Mouse (Mus musculus) lung, postnatal 0 days (tissue): ENCODE data around the gene Prss8.

Experiments
- CTCF ChIP-seq: IDR thresholded peaks from 2 replicates; pipeline ENCODE4 v1.5.1; 2016; ENCODE audit warnings: antibody characterized with exemption, mild to moderate bottlenecking
- EP300 ChIP-seq: IDR thresholded peaks from 2 replicates; pipeline ENCODE4 v1.6.1; 2016; ENCODE audit warnings: antibody characterized with exemption, mild to moderate bottlenecking, control low read depth

DNA sequence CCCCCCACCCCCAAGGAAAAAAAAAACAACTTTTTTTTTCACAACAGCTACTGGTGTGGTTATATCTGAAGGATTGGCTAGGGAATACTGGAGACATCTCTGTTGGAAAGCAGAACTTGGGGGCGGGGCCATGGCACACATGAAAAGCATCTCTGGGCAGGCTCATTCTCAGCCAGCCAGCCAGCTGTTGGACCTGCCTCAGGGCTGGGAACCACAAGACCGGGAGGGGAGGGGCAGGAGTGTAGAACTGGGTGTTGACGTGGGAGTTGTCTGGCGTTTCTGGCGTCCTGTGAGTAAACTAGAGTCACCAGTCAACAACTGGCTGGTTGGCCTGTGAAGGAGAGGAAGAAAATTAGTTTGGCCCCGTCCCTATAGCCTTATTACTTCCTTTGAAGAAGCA, 44.0 kb downstream of the Prss8 start:
- no peak for TF ChIP-seq EP300
- TF ChIP-seq CTCF: no peak
